Mouse (Mus musculus) thymus, adult 2 months (tissue): Measurements from ENCODE around the gene Bmp10. TPM values are rescaled to one million over a fixed set of nuclear protein-coding genes. Genes with fewer than 3 reads are reported as not detected.

Experiments used
- DNase-seq: peaks from one replicate; pipeline ENCODE4 v3.0.0; 2021
- H3K27ac ChIP-seq: fragments of 200-500 bp; 2 replicates; pipeline ENCODE4 v1.5.1; 2012; ENCODE audit warnings: low read length, control low read depth; ENCODE audit not compliant: control insufficient read depth, insufficient read depth
- H3K27me3 ChIP-seq: fragments of 200-500 bp; 2 replicates; pipeline ENCODE4 v1.6.1; 2012; ENCODE audit warnings: mild to moderate bottlenecking, low read length, moderate library complexity, mixed read lengths; ENCODE audit not compliant: control insufficient read depth, insufficient read depth
- H3K36me3 ChIP-seq: fragments of 200-500 bp; 2 replicates; pipeline ENCODE4 v1.6.1; 2012; ENCODE audit warnings: mild to moderate bottlenecking, low read length, moderate library complexity; ENCODE audit not compliant: control insufficient read depth, insufficient read depth
- H3K4me1 ChIP-seq: fragments of 200-500 bp; replicated peaks from 2 replicates; pipeline ENCODE4 v1.6.1; 2012; ENCODE audit warnings: low read length; ENCODE audit not compliant: control insufficient read depth, insufficient read depth
- H3K4me3 ChIP-seq: fragments of 200-500 bp; 2 replicates; pipeline ENCODE4 v1.5.1; 2012; ENCODE audit warnings: mild to moderate bottlenecking, low read length, control low read depth, moderate library complexity; ENCODE audit not compliant: control insufficient read depth, insufficient read depth
- CTCF ChIP-seq: fragments of 200-500 bp; IDR thresholded peaks from 2 replicates; pipeline ENCODE4 v1.5.1; 2012; ENCODE audit warnings: mild to moderate bottlenecking, control low read depth, low read length, moderate library complexity, borderline replicate concordance; ENCODE audit not compliant: control insufficient read depth, poor library complexity, insufficient read depth; ENCODE audit errors: extremely low read depth
- POLR2A ChIP-seq: fragments of 200-500 bp; IDR thresholded peaks from 2 replicates; pipeline ENCODE4 v1.6.1; 2012; ENCODE audit warnings: mild to moderate bottlenecking, low read length, control low read depth, moderate library complexity; ENCODE audit not compliant: control insufficient read depth, poor library complexity, insufficient read depth; ENCODE audit errors: extremely low read depth
- WGBS: fragments of 180-500 bp; shearing (Covaris S2); methylation state at CpG from one replicate; pipeline ENCODE4 v1.1.7; 2018; 5-methylcytosine and 5-hydroxymethylcytosine counted together
- polyA plus RNA-seq: library from polyadenylated mRNA; depleted of rRNA; stranded (reverse); fragments of >200 nt; gene quantifications from 2 replicates; pipeline ENCODE4 v1.2.3, GENCODE M21; 2012

Bmp10 gene
- polyA plus RNA-seq, 1 experiment: 4.8 TPM

- 87% methylated on average over 5 of the region's 5 CpGs for WGBS
- Histone ChIP-seq H3K4me3 (no peak overlapping the region), H3K4me1 (0 out of 2 replicates have a peak, but pooled peaks cover 3% of the 10 kb centered on the region), H3K27me3 (no peaks in the 10 kb centered on the region), H3K27ac (no peak overlapping the region), H3K36me3 (no peaks in the 10 kb centered on the region)
- TF ChIP-seq POLR2A: no peak
- no peak for DNase-seq
These were observed 39.3 kb upstream of the Bmp10 start for GRCm38 (mm10) chr6:87389455-87389989.

- no peak overlapping the region for H3K27ac ChIP-seq
- H3K36me3 ChIP-seq: no peaks in the 10 kb centered on the region
- H3K4me1 ChIP-seq: 0 out of 2 replicates have a peak, but pooled peaks cover 3% of the 10 kb centered on the region
- no peak for DNase-seq
- no peak overlapping the region for H3K4me3 ChIP-seq
- no peaks in the 10 kb centered on the region for H3K27me3 ChIP-seq
- no peak for TF ChIP-seq POLR2A
- 64% methylated on average over 8 of the region's 8 CpGs for WGBS
These were observed 35.2 kb upstream of the Bmp10 start for GRCm38 (mm10) chr6:87393466-87394205.

GRCm38 (mm10) chr6:87394783-87395182, 34.0 kb upstream of the Bmp10 start:
- peak; percentile 17 for DNase-seq
- Histone ChIP-seq H3K4me3 (no peak overlapping the region), H3K4me1 (peaks cover 7% of the 10 kb centered on the region), H3K27me3 (no peaks in the 10 kb centered on the region), H3K36me3 (no peaks in the 10 kb centered on the region), H3K27ac (no peak overlapping the region)
- TF ChIP-seq CTCF: no peak
- no peak for TF ChIP-seq POLR2A
- WGBS: 57% methylated on average over 9 of the region's 9 CpGs

- H3K27me3 ChIP-seq: no peaks in the 10 kb centered on the region
- DNase-seq: peak; percentile 84
- WGBS: under 1% methylated on average over 5 of the region's 5 CpGs
These were observed 29.7 kb upstream of the Bmp10 start for GRCm38 (mm10) chr6:87399137-87399536.

GRCm38 (mm10) chr6:87399886-87400566, 28.8 kb upstream of the Bmp10 start:
- Histone ChIP-seq H3K27ac (peak overlapping the region; percentile 41; the same call in 1 of the 2 replicates), H3K36me3 (no peaks in the 10 kb centered on the region), H3K27me3 (no peaks in the 10 kb centered on the region), H3K4me3 (no peak overlapping the region), H3K4me1 (peaks cover 4% of the 10 kb centered on the region)
- peak; percentile 46 for DNase-seq
- TF ChIP-seq POLR2A: no peak
- no peak for TF ChIP-seq CTCF
- 6% methylated on average over 4 of the region's 4 CpGs for WGBS

More at GRCm38 (mm10) chr6:87399137-87399536, 29.7 kb upstream of the Bmp10 start:
- Histone ChIP-seq H3K27ac (peak overlapping the region; percentile 41), H3K36me3 (no peaks in the 10 kb centered on the region), H3K4me1 (peaks cover 4% of the 10 kb centered on the region), H3K4me3 (no peak overlapping the region)
- TF ChIP-seq POLR2A (no peak), CTCF (peak; percentile 59; the same call in 1 of the 2 replicates)

- Histone ChIP-seq H3K27me3 (no peaks in the 10 kb centered on the region), H3K27ac (no peak overlapping the region), H3K36me3 (no peaks in the 10 kb centered on the region), H3K4me3 (no peak overlapping the region), H3K4me1 (peaks cover 4% of the 10 kb centered on the region)
- WGBS: 92% methylated on average over 6 of the region's 6 CpGs
- DNase-seq: no peak
- TF ChIP-seq CTCF (no peak), POLR2A (no peak)
These were observed 27.3 kb upstream of the Bmp10 start for GRCm38 (mm10) chr6:87401456-87401855.
